Mouse (Mus musculus) liver, embryonic 14.5 days (tissue): ENCODE measurements at regions not wholly inside any gene's neighbourhood (a gene's known extent, or its start where the extent isn't known, plus 50 kb on each side); places are given as distances from the start of the nearest gene placed in this dataset.

Source experiments
- CTCF ChIP-seq: IDR thresholded peaks from 2 replicates; pipeline ENCODE4 v1.5.1; 2016; ENCODE audit warnings: antibody characterized with exemption, low read depth, control low read depth
- EP300 ChIP-seq: IDR thresholded peaks from 2 replicates; pipeline ENCODE4 v1.6.1; 2016; ENCODE audit warnings: antibody characterized with exemption, low read depth

DNA sequence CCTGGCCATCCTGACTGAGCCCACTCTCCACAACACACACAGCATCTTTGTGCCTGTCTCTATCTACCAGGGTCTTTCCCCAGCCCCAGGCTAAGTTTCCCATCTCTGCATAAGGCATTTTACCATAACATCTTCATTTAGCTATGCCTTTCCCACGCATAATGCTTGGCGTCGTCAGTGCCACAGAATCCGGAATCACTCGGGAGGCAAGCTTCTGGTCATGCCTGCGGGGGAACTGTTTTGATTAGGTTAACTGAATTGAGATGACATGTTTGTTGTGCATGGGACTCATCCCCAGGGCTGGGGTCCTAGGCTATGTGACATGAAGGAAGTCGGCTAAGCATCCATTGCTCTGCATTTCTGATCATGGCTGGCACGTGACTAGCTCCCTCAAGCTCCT is 97.6 kb upstream of the Npas2 start:
- no peak for TF ChIP-seq CTCF
- no peak for TF ChIP-seq EP300
